Mouse (Mus musculus) forebrain, postnatal 0 days (tissue): ENCODE measurements around the gene Hist1h1d. TPM values are rescaled to one million over a fixed set of nuclear protein-coding genes. Genes with fewer than 3 reads are reported as not detected.
"Not testable (repeated sequence)": the region's sequence is repeated elsewhere in the genome, so short reads cannot be mapped to it uniquely, and the experiment has no call there.

ENCODE experiments used
- ATAC-seq: fragments of 200-750 bp; cut with Nextera tagmentation; 2 replicates; pipeline ENCODE4 v1.8.0; 2017; ENCODE audit warnings: mild to moderate bottlenecking, moderate library complexity
- DNase-seq: peaks from one replicate; pipeline ENCODE4 v3.0.0-alpha.2; 2015
- H3K27ac ChIP-seq: fragments of 300-500 bp; sonication (generic); 2 replicates; pipeline ENCODE4 v1.5.1; 2014; ENCODE audit warnings: low read depth, mild to moderate bottlenecking, antibody characterized with exemption, low read length, moderate library complexity, mixed read lengths
- H3K27me3 ChIP-seq: fragments of 300-500 bp; sonication (generic); 2 replicates; pipeline ENCODE4 v1.6.1; 2014; ENCODE audit warnings: mild to moderate bottlenecking, low read length, mixed read lengths; ENCODE audit not compliant: insufficient read depth
- H3K36me3 ChIP-seq: fragments of 300-500 bp; sonication (generic); 2 replicates; pipeline ENCODE4 v1.6.1; 2014; ENCODE audit warnings: mild to moderate bottlenecking, moderate library complexity; ENCODE audit not compliant: insufficient read depth
- H3K4me1 ChIP-seq: fragments of 300-500 bp; sonication (generic); 2 replicates; pipeline ENCODE4 v1.6.1; 2014; ENCODE audit warnings: antibody characterized with exemption; ENCODE audit not compliant: insufficient read depth
- H3K4me2 ChIP-seq: fragments of 300-500 bp; sonication (generic); 2 replicates; pipeline ENCODE4 v1.6.1; 2014; ENCODE audit warnings: low read depth, mild to moderate bottlenecking, moderate library complexity
- H3K4me3 ChIP-seq: fragments of 300-500 bp; sonication (generic); 2 replicates; pipeline ENCODE4 v1.5.1; 2014; ENCODE audit warnings: low read depth, low read length, mixed read lengths
- H3K9ac ChIP-seq: fragments of 300-500 bp; sonication (generic); 2 replicates; pipeline ENCODE4 v1.6.1; 2014; ENCODE audit warnings: mild to moderate bottlenecking
- H3K9me3 ChIP-seq: fragments of 300-500 bp; sonication (generic); 2 replicates; pipeline ENCODE4 v1.6.1; 2016; ENCODE audit warnings: low read length
- CTCF ChIP-seq: sonication (generic); IDR thresholded peaks from 2 replicates; pipeline ENCODE4 v1.5.1; 2016; ENCODE audit warnings: antibody characterized with exemption, control low read depth, low read depth
- WGBS: fragments of 180-500 bp; shearing (Covaris S2); extraction: QIAGEN DNeasy Blood & Tissue Kit; methylation state at CpG from one replicate; pipeline ENCODE4 v1.1.7; 2014; 5-methylcytosine and 5-hydroxymethylcytosine counted together
- polyA plus RNA-seq: library from polyadenylated mRNA; unstranded; fragments of >200 nt; fragmentation: Nextera tagmentation; extraction: Ambion mirVana; gene quantifications from 2 replicates; pipeline ENCODE4 v1.2.1, GENCODE M21; 2015
- total RNA-seq: library from RNA; depleted of rRNA; stranded (reverse); fragments of >200 nt; gene quantifications from 2 replicates; pipeline ENCODE4 v1.2.3, GENCODE M21; 2014

Hist1h1d gene
- total and polyA plus RNA-seq, 2 experiments from 2014 or later: 0.12 to 48.5 TPM

DNA sequence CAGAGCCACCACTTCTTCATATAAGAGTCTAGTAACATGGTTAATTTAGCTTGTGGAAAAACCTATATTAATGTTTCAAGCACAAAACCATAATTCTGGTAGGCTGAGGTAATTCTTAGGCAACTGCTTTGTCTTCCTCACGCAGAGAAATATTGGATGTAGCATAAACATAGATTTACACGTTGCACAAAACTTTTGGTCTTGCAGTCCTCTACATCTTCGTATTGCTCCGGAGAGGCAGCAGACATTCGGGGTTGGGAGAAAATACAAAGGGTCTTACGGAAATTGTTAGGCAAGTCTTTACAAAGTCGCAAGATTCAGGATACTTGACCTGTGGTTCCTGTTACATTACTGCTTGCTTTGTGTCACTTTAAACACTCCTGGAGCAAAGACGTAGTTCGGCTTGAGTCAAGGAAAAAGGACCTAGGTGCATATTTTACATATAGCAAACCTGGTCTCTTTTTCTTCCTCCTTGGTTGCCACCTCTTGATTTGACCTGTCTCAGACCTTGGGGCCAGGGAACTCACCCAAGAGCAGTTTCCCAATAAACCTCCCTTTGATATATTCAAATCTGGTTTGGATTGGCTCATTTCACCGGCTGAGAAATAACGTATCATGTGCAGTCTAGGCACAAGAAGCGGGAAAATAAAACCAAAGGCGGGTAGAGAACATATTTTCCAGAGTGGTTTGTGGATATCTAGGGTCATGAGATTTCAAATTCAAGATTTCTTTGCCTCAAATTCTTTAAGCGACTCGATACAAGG, 18.5 kb upstream of the Hist1h1d start:
- H3K27ac ChIP-seq: peak overlapping the region; percentile 67
- peak overlapping the region; percentile 22; the same call in 1 of the 2 replicates for H3K9ac ChIP-seq
- peak overlapping the region; percentile 47 for H3K4me3 ChIP-seq
- no peak for DNase-seq
- 0 out of 2 replicates have a peak, but pooled peaks have one; percentile 8 for ATAC-seq
- peaks cover 22% of the 10 kb centered on the region for H3K4me1 ChIP-seq
- H3K36me3 ChIP-seq: no peaks in the 10 kb centered on the region
- WGBS: under 1% methylated on average over 15 of the region's 15 CpGs
- H3K27me3 ChIP-seq: no peaks in the 10 kb centered on the region
- H3K9me3 ChIP-seq: no peaks in the 10 kb centered on the region
- TF ChIP-seq CTCF: no peak
- peak overlapping the region; percentile 72 for H3K4me2 ChIP-seq

DNA sequence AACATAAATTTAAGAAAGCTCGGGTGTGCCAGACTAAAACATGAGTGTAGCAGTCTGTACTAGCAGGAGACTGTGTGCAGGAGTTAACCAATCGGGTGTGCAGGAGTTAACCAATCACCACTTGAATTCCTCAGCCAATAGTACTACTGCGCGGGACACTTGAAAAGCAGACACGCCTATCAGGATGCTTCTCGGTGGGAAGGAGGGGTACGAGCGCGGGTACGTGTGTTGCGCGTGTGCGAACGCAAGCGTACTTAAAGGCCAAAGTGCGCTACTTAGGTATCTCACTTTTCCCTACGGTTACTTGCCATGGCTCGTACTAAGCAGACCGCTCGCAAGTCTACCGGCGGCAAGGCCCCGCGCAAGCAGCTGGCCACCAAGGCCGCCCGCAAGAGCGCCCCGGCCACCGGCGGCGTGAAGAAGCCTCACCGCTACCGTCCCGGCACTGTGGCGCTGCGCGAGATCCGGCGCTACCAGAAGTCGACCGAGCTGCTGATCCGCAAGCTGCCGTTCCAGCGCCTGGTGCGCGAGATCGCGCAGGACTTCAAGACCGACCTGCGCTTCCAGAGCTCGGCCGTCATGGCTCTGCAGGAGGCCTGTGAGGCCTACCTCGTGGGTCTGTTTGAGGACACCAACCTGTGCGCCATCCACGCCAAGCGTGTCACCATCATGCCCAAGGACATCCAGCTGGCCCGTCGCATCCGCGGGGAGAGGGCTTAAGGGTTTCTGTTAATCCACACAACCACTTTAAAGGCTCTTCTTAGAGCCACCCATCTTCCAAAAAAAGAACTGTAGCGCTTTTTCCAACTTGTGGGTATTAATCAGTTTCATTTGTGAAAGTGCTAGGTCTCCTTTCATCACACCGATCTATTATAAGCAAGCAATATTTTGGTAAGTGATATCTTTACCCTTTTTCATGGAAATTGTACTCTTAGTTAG, 17.7 kb upstream of the Hist1h1d start, which contains the start of gene Hist1h3g:
Gene Hist1h3g, plus strand, starts transcription at position 286 of the 939 bp plus-strand sequence.
- peak; percentile 90 for ATAC-seq
- Histone ChIP-seq H3K9ac (peak within 1 kb of the TSS; percentile 22), H3K4me2 (peak within 1 kb of the TSS; percentile 72), H3K4me1 (peaks cover 22% of the 10 kb centered on the region), H3K27ac (peak within 1 kb of the TSS; percentile 67), H3K4me3 (peak within 1 kb of the TSS; percentile 47)
- H3K27me3 ChIP-seq, H3K9me3 ChIP-seq, H3K36me3 ChIP-seq: not testable (repeated sequence)
- peak; percentile 96 for DNase-seq
- WGBS: under 1% methylated on average over 48 of the region's 62 CpGs

DNA sequence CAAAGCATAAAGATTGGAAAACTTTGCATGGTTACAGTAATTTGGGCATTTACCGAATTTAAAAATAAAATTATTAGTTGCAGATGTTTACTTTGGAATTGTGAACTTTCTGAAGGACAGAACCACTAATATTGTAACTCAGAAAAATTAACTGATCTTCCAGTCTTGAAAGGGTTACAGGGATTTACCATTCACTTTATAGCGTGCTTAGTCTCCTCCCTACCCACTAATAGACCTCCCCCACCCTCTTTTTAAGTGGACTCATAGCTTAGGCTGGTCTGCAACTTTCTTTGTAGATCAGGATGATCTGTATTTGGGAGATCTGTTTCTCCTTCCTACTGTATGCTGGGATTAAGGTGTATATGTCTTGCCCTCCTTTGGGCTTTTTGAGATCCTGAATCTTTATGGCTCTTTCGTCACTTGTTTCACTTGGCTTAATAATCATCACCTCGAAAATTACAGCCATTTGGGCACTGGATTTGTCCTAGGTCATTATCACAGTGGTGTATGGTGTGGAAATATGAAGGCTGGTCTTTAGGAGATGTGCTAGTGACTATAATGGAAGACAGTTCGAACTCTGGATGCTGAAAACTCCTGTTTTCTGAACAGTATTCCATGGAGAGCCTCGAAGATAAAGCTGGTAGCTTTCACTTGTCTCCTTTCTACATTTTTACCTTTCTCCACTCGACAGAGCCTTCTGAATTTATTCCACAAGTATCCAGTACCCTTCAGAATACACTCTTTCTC, 16.8 kb upstream of the Hist1h1d start:
- 15% methylated on average over 7 of the region's 7 CpGs for WGBS
- ATAC-seq (no peak), DNase-seq (no peak)
- no peaks in the 10 kb centered on the region for H3K36me3 ChIP-seq
- no peaks in the 10 kb centered on the region for H3K27me3 ChIP-seq
- peaks cover 22% of the 10 kb centered on the region for H3K4me1 ChIP-seq
- TF ChIP-seq CTCF: no peak
- no peaks in the 10 kb centered on the region for H3K9me3 ChIP-seq
- peak overlapping the region; percentile 18; the same call in 1 of the 2 replicates for H3K9ac ChIP-seq
- H3K4me3 ChIP-seq: peak overlapping the region; percentile 47
- peak overlapping the region; percentile 72; the same call in 1 of the 2 replicates for H3K4me2 ChIP-seq
- no peak overlapping the region for H3K27ac ChIP-seq

DNA sequence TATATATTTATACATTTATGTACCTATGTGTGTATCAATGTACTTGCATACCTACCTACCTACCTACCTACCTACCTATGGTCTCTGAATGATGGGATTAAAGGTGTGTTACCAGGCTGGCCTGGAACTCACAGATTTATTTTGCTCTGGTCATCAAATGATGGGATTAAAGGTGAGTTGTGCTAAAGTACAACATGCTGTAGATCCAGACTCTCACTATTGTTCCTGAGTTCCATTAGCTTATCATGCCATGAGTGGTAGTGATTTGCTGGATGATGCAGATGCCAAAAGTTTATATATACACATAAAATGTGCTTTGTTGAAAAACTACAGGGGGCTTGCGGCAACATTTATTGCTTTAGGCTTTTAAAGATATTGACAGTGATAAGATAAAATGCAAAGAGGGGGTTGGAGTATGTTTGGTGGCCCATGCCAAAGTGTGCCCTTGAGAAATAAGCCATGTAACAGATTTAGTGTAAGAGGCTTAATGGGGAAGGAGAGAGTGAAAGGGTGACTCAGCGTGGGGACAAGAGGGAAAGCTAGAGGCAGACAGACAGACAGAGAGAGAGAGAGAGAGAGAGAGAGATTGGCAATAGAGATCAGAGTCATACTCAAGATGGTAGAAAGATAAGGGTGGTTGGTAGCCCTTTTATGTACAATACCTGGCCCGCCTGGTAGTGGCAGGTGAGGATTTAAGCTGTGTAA, 15.9 kb upstream of the Hist1h1d start:
- H3K4me3 ChIP-seq: no peak overlapping the region
- H3K9me3 ChIP-seq: no peaks in the 10 kb centered on the region
- H3K9ac ChIP-seq: no peak overlapping the region
- no peak overlapping the region for H3K4me2 ChIP-seq
- no peaks in the 10 kb centered on the region for H3K36me3 ChIP-seq
- ATAC-seq: no peak
- no peak for TF ChIP-seq CTCF
- no peak overlapping the region for H3K27ac ChIP-seq
- H3K27me3 ChIP-seq: no peaks in the 10 kb centered on the region
- no peak for DNase-seq
- peaks cover 19% of the 10 kb centered on the region for H3K4me1 ChIP-seq
- 77% methylated on average over 3 of the region's 3 CpGs for WGBS

DNA sequence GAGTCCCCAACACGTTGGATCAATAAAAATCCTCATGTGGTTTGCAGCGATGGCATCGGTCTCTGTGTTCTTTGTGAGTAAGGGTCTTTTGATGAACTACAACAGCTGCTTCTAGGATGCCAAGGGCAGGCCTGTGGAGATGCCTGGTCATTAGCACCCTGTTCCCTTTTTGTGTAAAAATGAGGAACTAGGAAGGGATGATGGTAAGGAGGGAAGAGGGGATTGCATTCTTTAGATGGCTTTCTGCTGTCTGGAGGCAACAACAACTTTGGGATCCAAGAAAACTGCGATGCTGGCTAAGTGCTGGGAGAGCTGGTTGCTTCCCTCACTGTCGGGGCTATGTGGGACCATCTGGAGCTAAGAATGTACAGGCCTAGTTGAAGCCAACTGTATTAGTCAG, 14.8 kb upstream of the Hist1h1d start:
- Histone ChIP-seq H3K4me1 (peaks cover 12% of the 10 kb centered on the region), H3K9ac (no peak overlapping the region), H3K27me3 (no peaks in the 10 kb centered on the region), H3K4me2 (no peak overlapping the region), H3K36me3 (no peaks in the 10 kb centered on the region), H3K4me3 (no peak overlapping the region), H3K27ac (no peak overlapping the region), H3K9me3 (no peaks in the 10 kb centered on the region)
- TF ChIP-seq CTCF: no peak
- DNase-seq (no peak), ATAC-seq (no peak)
- WGBS: 80% methylated on average over 5 of the region's 5 CpGs

DNA sequence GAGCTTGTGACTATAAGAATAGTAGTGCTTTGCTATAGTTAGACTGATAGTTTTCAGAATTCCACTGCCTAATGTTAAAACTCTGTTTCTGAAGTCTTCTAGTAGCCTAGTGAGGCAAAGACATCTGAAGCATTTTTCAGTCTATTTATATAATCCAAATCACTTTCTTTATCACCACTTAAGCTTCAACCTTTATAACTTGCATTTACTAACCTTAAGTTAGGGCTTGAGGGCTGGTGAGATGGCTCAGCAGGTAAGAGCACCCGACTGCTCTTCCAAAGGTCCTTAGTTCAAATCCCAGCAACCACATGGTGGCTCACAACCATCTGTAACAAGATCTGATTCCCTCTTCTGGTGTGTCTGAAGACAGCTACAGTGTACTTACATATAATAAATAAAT, 13.2 kb upstream of the Hist1h1d start:
- H3K4me2 ChIP-seq, H3K27ac ChIP-seq, H3K9me3 ChIP-seq, H3K9ac ChIP-seq, H3K27me3 ChIP-seq, ATAC-seq, H3K4me1 ChIP-seq, H3K36me3 ChIP-seq, DNase-seq, H3K4me3 ChIP-seq: not testable (repeated sequence)
- WGBS: 71% methylated on average over 1 of the region's 1 CpGs
